Mouse (Mus musculus): Measurements from ENCODE around the gene Arfgap3.

DNA sequence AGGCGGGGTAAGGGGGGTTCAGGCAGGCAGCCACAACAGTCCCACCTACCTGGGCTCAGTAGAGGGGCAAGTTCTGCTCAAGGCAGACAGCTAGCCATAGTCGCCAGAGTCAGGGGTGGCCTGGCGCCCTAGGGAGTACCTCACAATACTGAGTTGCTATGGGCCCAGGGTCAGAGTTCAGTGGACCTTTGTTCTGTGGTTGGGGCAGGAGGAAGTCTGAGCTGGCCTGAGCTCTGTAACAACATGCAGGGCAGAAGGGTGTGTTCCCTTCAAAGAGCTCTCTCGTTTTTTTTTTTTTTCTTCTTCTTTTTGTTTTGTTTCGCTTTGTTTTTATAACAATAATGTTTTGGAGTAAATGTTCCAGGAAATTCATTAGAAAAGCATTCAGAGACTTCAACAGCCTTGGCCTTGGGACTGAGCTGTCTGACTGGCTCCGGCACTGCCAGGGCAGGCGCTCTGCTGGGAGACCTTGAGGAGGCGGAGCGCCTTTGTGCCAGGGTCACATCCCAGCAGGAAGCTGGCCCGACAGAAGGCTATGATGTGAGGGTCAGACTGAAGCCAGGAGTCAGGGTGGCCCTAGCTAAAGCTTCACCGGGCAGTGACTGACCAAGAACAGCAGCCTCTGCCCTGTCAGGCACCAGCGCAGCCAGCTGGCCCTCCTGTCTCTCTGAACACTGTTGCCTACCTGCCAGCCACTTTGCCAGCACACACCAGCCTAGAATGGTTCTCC, 44.7 kb downstream of the Arfgap3 start:
- no peak for TF ChIP-seq ZNF384 (IDR thresholded peaks at IDR 0.05; ENCODE audit: low read depth, low read length)
- no peak for TF ChIP-seq NRF1 (IDR thresholded peaks at IDR 0.05; ENCODE audit: insufficient read depth, low read depth, low read length, poor library complexity, severe bottlenecking)
- TF ChIP-seq POLR2A (IDR thresholded peaks at IDR 0.05; ENCODE audit: control insufficient read depth in 1 of 2, insufficient read depth in 1 of 2, low read depth in 1 of 2, low read length in 2 of 2, poor library complexity in 1 of 2) = no peak
- no peak for TF ChIP-seq ZC3H11A (IDR thresholded peaks at IDR 0.05; ENCODE audit: low read depth, low read length)

Data from MEL (cell line).